Mouse (Mus musculus) ovary, postnatal 14 days (tissue): ENCODE results near the gene Cxcl3.
"Not testable (repeated sequence)": the region's sequence is repeated elsewhere in the genome, so short reads cannot be mapped to it uniquely, and the experiment has no call there.

Experiments
- DNase-seq: peaks from one replicate; pipeline ENCODE4 v3.0.0; 2022; ENCODE audit warnings: low spot score

The Cxcl3 gene

DNA sequence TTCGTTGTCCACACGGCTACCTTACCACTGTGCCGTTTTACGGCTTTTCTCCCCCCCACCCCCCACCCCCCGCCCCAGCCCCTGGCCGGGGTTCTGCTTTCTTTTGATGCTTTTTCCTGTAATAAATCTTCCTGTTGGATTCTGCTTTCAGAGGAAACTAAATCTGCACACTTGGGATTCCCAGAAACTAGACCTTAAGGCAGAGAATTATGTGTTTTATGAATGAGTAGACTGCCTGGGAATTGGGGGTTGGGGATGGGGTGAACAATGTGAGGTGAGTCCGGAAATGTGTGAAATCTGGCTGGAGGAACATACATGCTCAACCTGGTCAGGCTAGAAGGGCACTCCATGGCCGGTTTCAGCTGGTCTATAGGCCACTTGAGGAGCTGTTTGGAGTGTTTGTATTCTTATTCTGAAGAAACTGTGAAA is 4.2 kb downstream of the Cxcl3 start:
- DNase-seq, result no peak

DNA sequence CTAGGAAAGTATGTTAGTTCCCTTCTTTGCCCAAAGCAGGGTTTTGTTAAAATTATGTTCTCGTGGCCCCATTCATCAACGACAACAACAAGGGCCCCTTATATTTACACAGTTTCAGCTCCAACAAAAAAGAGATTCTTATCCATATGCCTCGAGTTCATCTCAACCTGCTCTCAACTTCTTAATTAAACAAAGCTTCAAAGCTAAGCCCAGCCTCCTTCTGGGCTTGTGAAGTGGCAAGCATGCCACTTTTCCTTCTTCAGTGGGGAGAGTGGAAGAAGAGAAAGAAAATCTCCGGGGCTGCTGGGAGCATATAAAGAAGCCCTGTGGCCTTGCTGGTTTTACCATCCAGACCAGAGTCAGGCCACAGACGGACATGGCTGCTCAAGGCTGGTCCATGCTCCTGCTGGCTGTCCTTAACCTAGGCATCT is 8.3 kb downstream of the Cxcl3 start, which contains the start of gene Cxcl15:
TSS of gene Cxcl15 (plus strand) at position 340 of the 431 bp plus-strand sequence.
- DNase-seq, result no peak

DNA sequence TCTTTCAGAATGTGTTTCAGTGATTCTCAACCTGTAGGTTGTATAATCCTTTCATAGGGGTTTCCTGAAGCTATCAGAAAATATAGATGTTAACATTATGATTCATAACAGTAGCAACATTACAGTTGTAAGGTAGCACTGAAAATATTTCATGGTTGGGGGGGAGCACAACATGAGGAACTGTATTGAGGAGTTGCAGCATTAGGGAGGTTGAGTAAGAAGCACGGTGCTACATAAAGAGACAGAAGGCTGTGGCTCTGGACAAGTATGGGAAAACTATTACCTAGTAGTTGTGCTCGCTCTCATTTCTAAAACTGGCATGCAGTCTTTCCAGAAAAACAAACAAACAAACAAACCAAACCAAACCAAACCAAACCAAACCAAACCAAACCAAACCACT is 9.5 kb downstream of the Cxcl3 start:
- not testable (repeated sequence) for DNase-seq

DNA sequence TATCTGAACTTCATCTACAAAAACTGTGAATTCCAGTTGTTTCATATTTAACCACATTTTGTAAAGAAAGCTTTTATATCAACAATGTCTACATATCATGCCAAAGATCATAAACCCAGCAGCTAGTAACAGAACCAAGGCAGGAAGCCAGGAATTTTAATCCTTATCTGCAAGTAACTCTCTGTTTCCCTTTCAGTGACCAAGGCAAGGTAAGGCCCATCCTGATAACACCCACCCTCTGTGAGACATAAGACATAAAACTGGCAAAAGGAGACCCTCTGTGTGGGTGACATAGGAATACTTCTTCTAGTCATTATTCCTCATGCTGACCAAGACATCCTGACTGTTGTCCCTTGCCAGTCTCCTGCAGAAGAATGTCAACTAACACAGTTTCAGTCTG is 18.7 kb downstream of the Cxcl3 start:
- DNase-seq, result no peak

DNA sequence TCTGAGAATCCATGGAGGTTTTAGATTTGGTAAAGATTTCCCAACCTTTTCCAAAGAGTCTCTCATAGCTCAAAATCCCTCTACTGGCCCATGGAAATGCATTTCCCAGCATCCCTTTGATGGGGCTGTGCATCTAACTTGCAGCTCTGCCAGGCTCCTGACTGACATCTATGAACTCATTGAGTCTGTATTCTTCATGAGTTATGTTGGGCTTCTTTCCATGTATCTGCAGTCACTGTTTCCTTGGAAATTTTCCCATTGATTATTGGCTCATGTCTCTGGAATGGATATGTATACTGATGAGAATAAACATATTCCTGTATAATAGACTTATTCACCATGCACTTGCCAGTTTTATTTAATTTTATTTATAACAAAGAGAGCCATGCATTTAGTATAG is 20.1 kb downstream of the Cxcl3 start:
- DNase-seq, result no peak

DNA sequence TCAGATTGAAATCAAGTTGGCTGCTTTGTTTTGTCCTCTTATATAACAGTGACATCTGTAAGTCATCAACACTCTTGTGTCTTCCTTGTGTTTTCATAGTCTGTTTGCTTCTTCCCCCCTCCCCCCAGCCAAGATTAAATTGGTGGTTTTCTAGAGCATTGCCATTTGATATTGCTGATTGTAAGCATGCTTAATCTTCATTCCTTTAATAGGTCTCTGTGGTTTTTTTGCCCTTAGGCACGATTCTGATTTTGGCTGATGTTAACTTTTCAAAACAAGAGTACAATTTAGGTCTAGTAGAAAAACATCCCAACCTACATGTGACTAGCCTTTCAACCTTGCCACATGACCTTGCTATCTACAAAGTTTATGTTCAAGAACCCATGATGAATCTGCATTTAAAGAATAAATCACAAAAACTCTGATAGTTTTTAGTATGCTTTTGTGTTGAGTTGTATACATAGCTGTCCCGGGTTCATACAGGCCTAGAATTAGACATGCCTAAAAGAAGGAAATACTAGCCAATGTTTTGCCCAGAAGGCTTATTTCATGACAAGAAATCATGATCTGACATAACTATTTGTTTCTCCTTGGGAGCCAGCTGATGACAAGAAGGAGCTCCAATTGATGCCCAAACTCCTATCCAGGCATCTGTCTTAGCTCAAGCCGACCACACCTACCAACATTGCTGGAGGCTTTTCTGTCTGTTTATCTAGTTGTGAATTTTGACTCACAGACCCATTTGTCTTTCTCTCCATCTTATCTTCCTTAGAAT is 21.5 kb downstream of the Cxcl3 start:
- DNase-seq, result no peak

DNA sequence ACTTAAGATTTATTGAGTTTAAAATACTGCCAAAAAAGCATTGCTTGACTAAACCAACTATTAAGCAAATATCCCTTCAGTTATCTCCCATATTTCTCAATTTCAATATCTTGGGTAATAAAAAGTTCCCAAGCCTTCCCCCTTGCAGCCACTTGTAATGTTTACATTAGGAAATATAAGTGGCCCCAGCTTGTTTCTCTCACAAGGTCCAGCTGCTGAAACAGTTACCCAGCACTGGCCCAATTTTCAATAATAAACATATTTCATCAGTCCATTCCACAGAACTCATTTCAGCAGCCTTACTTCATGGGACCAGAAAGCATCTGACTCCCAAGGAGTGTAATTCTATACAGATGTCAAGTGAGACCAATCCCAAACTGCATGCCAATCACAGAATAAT is 33.9 kb downstream of the Cxcl3 start:
- DNase-seq, result no peak

DNA sequence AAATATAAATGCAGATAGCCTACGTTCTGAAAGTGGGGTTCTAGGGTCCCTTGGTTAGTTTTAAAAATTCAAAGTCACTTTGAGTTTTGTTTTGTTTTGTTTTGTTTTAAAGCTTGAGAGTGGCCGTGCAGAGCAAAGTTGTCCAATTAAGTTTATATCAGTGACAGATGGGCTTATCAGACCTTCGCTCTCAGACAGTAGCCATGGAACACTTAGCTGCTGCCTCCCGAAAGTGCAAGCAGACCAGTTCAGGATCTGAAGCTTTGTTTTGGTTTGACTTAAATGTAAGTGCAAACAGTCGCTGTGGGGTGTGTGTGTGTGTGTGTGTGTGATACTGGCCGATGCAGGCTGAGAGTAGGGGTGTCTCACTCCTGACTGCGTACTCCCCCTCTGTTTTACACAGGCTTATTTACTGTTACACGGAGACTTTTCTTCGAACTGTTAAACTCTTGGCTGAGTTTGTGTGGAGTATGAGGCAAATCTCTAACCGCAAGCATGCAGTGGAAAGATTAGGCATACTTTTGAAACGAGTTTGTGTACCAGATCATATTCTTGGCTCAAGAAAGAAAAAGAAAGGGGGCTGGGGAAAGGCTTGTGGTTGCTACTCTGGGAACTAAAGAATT is 46.4 kb downstream of the Cxcl3 start:
- no peak for DNase-seq

DNA sequence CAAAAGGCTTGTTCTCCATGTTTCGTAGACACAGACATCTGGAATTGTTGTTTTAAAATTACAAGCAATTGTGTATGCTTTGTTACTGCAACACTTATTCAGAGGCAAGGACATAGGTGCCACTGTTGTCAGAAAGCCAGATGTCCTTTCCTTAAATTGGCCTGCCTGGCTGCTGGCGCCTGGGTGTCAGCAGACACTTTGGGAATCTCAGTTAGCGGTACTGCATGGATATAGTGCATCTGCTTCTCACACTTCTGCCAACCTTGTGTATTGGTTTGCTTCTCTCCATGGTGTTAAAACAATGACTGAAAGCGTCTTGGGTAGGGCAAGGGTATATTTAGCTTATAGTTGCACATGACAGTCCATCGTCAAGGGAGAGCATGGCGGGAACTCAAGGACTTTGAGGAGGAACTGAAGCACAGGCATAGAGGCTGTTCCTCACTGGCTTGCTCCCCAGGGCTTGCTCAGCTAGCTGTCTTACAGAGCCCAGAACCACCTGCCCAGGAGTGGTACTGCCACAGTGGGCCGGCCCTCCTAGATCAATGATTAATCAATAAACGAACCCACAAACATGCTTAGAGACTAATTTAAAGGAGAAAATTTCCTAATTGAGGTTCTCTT is 47.0 kb downstream of the Cxcl3 start:
- no peak for DNase-seq

DNA sequence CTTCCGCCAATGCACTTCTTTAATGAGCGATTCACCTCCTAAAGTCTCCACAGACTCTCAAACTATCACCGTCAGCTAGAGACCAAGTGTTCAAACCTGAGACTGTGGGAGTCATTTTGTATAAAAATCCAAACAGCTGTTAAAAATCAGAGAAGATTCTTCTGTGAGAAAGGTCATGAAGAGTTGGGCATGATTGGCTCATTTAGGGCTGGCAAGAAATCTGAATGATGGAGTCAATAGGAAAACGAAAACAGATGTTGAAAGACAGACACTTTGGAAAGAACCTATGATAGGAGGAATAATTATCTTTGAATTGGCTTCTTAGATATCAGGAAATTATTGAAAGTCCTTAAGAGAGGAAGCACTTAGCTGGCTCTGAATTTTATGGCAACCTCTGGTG is 48.5 kb downstream of the Cxcl3 start:
- no peak for DNase-seq

DNA sequence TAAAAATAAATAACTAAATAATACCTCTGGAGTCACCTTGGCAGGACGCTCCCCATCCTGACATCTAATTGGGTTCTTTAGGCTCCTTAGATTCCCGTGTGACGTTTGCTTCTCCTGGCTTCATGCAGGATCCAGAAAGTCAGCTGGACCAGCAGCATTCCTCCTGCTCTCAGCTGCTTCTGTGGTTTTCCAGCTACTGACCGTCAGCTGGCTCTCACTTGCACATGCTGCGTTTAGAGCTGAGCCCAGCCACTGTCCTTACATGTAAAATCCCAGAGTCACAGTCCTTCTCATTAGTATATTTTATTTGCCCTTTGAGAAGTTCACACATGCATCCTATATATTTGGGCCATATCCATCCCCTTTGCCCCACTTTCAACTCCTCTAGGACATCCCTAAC is 52.7 kb downstream of the Cxcl3 start:
- DNase-seq, result no peak
